Mouse (Mus musculus): ENCODE measurements around the gene Arid2. TPM values are rescaled to one million over a fixed set of nuclear protein-coding genes. Genes with fewer than 3 reads are reported as not detected.
A peak's percentile ranks its signal among the peaks of the same experiment; 100 is the strongest.
"Not testable (repeated sequence)": the region's sequence is repeated elsewhere in the genome, so short reads cannot be mapped to it uniquely, and the experiment has no call there.

Gene Arid2
- 10 to 100 TPM; 37.5 to 42.5 TPM for total RNA-seq (2021)
- long read RNA-seq, experiment 1, partial matches to known transcripts: 4 of 7 reads
- long read RNA-seq, experiment 1, other reads (novel, unspliced or antisense): 3 of 7 reads
- long read RNA-seq, experiment 2, partial matches to known transcripts: 1 of 2 reads
- long read RNA-seq, experiment 2, other reads (novel, unspliced or antisense): 1 of 2 reads

DNA sequence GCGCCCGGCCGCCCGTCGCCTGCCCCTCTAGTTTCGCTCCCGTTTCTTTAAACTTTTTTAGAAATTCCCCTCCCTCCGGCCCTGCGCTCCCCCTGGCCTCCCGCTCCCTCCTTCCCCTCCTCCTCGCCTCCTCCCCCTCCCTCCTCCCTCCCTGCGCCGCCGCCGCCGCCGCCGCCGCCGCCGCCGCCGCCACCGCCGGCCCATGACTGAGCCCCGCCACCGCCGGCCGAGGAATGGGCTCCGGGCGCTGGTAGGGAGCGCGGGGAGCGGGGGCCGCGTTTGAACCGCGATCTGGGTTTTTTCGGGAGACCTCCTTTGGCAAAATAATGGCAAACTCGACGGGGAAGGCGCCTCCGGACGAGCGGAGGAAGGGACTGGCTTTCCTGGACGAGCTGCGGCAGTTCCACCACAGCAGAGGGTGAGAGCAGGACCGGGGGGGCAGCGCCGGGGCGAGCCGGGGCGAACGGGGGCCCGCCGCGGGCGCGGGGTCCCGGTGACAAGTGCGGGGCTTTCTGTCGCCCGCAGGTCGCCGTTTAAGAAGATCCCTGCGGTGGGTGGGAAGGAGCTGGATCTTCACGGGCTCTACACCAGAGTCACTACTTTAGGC, at the start of gene Arid2:
Arid2 (plus strand) TSS at position 150 of the 607 bp plus-strand sequence.
- DNase-seq: peak; percentile 75 to 85

- DNase-seq: no peak
Observed at GRCm38 (mm10) chr15:96238071-96238470, 49.2 kb upstream of the Arid2 start.

DNA sequence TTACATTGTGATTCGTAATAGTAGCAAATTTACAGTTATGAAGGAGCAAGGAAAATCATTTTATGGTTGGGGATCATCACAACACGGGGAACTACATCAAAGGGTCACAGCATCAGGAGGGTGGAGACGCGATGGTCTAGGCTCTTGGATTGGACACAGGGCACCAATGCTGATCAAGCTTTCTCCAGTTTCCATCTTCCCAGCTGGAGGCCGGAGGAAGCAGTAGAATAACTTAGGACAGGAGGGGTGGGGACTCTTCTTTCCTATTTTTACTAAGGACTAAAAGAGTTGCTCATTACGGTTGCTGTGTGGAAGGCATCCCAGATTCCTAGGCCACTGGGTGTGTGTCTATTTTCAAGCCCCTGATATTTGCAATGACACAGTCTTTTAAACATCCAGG, 43.1 kb upstream of the Arid2 start:
- no peak for DNase-seq

DNA sequence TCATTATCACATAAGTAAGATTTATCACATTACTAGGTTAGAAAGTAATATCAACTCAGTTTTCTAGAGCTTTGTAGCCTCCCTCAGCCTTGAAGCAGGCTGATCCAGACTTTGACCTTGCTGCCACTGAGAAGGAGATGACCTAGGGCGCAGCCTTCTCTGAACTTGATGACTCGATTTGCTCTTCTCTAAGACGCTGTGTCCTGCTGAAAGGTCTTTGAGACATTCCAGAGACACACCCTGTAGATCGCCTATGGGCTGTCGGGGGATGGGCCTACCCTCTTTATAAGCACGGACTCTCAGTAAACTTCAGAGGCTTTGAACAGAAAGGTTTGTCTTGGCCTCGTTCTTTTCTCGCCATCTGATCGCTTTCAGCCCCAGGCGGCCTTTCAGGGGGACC, 42.6 kb upstream of the Arid2 start:
- DNase-seq: not testable (repeated sequence)

- DNase-seq: no peak
Observed at GRCm38 (mm10) chr15:96253827-96254226, 33.5 kb upstream of the Arid2 start.

GRCm38 (mm10) chr15:96254356-96254755, 33.0 kb upstream of the Arid2 start:
- DNase-seq: no peak

DNA sequence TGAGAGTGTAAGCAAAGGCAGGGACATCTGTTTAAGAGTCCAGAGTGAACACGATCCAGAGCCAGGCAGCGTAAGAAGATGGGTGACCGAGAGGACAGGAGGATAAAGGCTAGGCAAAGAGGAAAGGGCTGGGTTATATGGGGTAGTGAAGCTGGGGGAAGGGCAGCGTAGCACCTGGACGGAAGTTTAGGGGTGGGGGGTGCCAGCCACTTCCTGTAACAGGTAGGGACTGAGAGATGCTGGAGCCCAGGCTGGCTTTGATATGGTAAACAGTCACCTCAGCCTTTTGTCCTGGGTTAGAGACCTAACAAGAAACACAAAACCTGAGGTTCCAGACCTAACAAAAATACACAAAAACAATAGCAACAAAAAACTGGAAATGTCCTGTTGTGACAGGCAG, 29.5 kb upstream of the Arid2 start:
- DNase-seq: no peak

DNA sequence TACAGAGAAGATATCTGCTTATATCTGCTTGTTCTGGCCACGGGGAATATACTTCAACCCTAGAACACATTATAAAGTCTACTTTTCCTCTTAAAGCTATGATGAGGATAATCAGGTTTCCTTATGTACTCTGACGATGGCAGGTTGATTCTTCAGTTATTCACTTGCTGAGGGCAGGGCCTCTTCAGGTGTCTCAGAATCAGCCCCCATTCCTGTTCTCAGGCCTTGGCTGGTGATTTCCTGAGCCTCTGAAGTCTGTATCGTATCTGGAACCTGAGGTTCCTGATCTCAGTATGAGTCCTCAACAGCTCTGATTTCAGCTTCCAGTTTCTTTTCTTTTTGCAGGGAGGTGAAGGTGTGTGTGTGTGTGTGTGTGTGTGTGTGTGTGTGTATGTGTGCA, 22.7 kb upstream of the Arid2 start:
- DNase-seq: no peak

DNA sequence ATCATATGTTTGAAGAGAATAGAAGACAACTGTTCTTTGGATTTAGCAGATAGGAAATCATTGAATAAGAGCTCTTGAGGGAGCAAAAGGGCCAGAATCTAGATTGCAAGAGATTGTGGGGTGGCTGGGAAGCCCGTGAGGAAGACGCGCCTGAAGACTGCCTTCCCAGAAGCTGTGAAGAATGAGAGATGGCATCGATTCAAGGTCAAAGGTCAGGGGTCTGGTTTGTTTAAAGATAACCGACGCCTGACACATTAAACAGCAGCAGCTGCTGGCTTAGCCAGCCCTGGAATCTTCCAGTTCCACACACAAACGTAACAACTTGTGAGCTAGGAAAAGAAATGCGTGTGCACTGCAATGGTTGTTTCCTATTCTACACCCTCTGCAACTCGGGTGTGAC, 19.4 kb upstream of the Arid2 start:
- DNase-seq: no peak

DNA sequence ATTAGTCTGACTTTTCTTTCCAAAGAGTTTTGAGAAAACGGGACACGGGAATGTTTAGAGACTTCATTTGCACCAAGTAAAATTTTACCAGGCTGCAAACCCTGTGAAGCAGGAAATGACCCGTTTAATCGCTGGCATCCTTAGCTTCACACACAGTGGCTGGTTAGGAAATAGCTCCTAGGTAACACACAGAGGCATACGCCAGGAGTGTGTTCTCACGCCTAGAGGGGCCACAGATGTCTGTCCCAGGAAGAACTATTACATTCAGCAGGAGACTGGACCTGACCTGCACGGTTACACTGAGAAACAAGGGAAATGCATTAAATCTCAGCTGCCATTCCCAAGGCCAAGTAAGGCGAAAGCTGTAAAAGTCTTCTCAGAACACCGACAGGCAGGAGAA, 18.7 kb upstream of the Arid2 start:
- no peak for DNase-seq

DNA sequence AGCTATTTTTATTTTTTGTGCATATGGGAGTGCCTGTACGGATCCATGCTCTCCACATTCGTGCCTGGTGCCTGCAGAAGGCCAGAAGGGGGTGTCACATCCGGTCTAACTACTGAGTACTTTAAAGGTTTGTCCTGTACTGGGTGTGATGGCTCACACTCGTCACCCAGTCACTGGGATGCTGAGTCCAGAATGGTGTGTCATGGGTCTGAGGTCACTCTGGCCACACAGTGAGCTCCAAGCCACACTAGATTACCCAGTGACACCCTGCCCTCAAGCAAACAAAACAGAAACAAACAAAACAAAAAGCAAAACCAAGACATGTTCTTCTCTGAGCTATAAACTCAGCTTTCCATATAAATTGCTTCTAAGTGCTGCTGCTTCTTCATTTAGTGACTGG, 17.9 kb upstream of the Arid2 start:
- DNase-seq: no peak

DNA sequence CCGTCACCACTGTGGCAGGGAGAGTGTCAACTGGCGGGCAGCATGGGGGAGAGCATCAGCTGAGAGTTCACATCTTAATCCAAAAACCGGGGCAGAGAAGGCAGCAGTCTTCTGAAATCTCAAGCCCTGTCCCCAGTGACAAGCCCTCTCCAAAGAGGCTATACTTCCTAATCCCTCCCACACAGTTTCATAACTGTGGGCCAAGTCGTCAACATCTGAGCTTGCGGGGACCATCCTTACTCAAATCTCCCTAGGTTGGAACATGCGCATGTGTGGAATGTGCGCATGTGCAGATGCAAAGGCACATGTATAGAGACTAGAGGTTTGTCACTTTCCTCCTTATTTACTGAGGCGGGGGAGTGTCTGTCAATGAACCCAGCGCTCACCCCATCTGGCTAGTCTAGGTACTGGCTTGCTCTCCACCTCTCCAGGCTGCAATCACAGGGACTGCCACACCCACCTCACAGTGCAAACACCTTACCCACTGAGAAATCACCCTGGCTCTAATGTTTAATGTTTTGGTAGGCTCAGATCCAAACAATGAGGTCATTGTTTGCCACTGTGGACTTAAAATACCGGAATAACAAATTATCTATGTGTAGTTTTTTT, 16.9 kb upstream of the Arid2 start:
- DNase-seq: no peak

GRCm38 (mm10) chr15:96272356-96272755, 15.0 kb upstream of the Arid2 start:
- no peak for DNase-seq

GRCm38 (mm10) chr15:96274341-96274740, 13.0 kb upstream of the Arid2 start:
- DNase-seq: no peak

GRCm38 (mm10) chr15:96275198-96275597, 12.1 kb upstream of the Arid2 start:
- no peak for DNase-seq

DNA sequence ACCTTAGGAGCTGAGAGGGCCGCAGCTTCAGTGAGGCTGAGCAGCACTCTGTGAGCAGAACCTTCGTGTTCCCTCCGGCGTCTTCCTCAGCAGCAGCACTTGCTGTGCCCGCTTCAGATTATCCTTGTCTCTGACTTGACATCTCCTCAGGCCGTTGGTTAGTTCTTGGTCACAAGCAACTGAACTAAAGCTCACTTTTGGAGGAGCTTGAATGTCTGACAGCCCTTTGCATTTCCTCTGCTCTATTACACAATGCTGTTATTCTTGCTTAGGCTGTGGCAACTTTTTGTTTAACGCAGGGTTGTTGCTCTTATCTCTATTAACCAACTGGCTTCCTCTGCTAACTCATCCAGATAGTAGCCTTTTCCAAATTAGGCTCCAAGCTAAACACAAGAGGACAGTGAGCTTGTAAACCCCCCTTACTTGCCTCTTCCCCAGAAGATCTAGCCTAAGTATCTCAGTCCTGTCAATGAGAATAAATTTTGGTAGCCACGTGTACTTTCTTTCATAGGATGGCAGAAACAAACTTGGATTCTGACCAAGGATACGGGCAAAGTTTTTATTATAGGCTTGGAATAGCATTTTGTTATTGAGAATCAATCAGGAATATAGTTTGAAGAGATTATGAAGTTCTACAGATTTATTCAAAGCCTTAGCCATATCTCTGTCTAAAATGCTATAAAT, 11.4 kb upstream of the Arid2 start:
- no peak for DNase-seq

- DNase-seq: no peak
Observed at GRCm38 (mm10) chr15:96277061-96277460, 10.3 kb upstream of the Arid2 start.

GRCm38 (mm10) chr15:96281236-96281635, 6.1 kb upstream of the Arid2 start:
- no peak for DNase-seq

DNA sequence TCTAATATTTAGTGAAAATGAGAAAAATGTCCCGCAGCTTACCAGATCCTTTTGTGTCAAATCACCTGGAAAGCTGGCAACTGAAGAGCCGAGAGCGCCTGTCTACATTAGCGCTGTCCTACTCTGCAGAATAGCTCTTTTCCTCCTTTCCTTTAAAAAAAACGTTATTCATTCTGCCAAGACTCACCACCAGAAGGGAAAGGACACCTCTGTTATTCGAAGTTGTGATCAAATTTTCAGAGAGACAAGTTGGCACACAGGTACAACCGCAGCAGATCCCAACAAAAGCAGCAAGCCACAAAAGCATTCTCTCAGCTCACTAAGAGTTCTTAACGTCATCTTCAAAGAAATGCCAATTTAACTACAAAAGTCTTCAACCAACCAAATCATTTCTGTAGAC, 4.2 kb upstream of the Arid2 start:
- no peak for DNase-seq

- peak; percentile 26 to 33 for DNase-seq
Observed at GRCm38 (mm10) chr15:96283920-96284431, 3.3 kb upstream of the Arid2 start.

- peak in 1 of 2 experiments; percentile 71 for DNase-seq
Observed at GRCm38 (mm10) chr15:96284711-96285322, 2.5 kb upstream of the Arid2 start.

- DNase-seq: peak; percentile 93
Observed at GRCm38 (mm10) chr15:96285323-96286014, 1.8 kb upstream of the Arid2 start.
